Mouse (Mus musculus) forebrain, embryonic 11.5 days (tissue): ENCODE measurements around the gene Poc1b. TPM values are rescaled to one million over a fixed set of nuclear protein-coding genes. Genes with fewer than 3 reads are reported as not detected.
A peak's percentile ranks its signal among the peaks of the same experiment; 100 is the strongest.

Experiments
- ATAC-seq: fragments of 200-750 bp; cut with Nextera tagmentation; replicated peaks from 2 replicates; pipeline ENCODE4 v1.8.0; 2017; ENCODE audit warnings: moderate TSS enrichment; ENCODE audit not compliant: low FRiP score
- DNase-seq: peaks from one replicate; pipeline ENCODE4 v3.0.0-alpha.2; 2017; ENCODE audit warnings: low spot score
- H3K27ac ChIP-seq: fragments of 300-500 bp; sonication (generic); 2 replicates; pipeline ENCODE4 v1.5.1; 2014; ENCODE audit warnings: low read depth, low read length
- H3K27me3 ChIP-seq: fragments of 300-500 bp; sonication (generic); 2 replicates; pipeline ENCODE4 v1.6.1; 2014; ENCODE audit warnings: mild to moderate bottlenecking, low read length, mixed read lengths; ENCODE audit not compliant: control insufficient read depth, insufficient read depth
- H3K36me3 ChIP-seq: fragments of 300-500 bp; sonication (generic); 2 replicates; pipeline ENCODE4 v1.6.1; 2014; ENCODE audit warnings: mild to moderate bottlenecking, low read length, moderate library complexity, mixed read lengths; ENCODE audit not compliant: control insufficient read depth, insufficient read depth
- H3K4me1 ChIP-seq: fragments of 300-500 bp; sonication (generic); replicated peaks from 2 replicates; pipeline ENCODE4 v1.6.1; 2014; ENCODE audit warnings: low read length, mixed read lengths; ENCODE audit not compliant: control insufficient read depth, insufficient read depth
- H3K4me2 ChIP-seq: fragments of 300-500 bp; sonication (generic); 2 replicates; pipeline ENCODE4 v1.6.1; 2014; ENCODE audit warnings: low read depth, mild to moderate bottlenecking, low read length, moderate library complexity, mixed read lengths; ENCODE audit not compliant: severe bottlenecking
- H3K4me3 ChIP-seq: fragments of 300-500 bp; sonication (generic); 2 replicates; pipeline ENCODE4 v1.5.1; 2014; ENCODE audit warnings: low read depth, low read length
- H3K9ac ChIP-seq: fragments of 300-500 bp; sonication (generic); 2 replicates; pipeline ENCODE4 v1.6.1; 2014; ENCODE audit warnings: low read length
- H3K9me3 ChIP-seq: fragments of 300-500 bp; sonication (generic); 2 replicates; pipeline ENCODE4 v1.6.1; 2016; ENCODE audit warnings: low read length, mixed read lengths; ENCODE audit not compliant: control insufficient read depth
- WGBS: fragments of 180-500 bp; shearing (Covaris S2); extraction: QIAGEN DNeasy Blood & Tissue Kit; methylation state at CpG from one replicate; pipeline ENCODE4 v1.1.7; 2014; 5-methylcytosine and 5-hydroxymethylcytosine counted together
- polyA plus RNA-seq: library from polyadenylated mRNA; unstranded; fragments of >200 nt; fragmentation: Nextera tagmentation; extraction: Ambion mirVana; gene quantifications from 2 replicates; pipeline ENCODE4 v1.2.1, GENCODE M21; 2014

Gene Poc1b
- 42.7 and 43.7 TPM in 2 replicates for polyA plus RNA-seq

GRCm38 (mm10) chr10:99106703-99107631 is at the start of gene Poc1b:
Gene Poc1b (plus strand): TSS chr10:99107036.
- H3K36me3 ChIP-seq: peaks cover 3% of the 10 kb centered on the region; the same call in 1 of the 2 replicates

GRCm38 (mm10) chr10:99060588-99060987 is 46.2 kb upstream of the Poc1b start:
- Histone ChIP-seq H3K36me3 (no peaks in the 10 kb centered on the region), H3K9ac (no peak overlapping the region), H3K9me3 (no peaks in the 10 kb centered on the region), H3K4me3 (no peak overlapping the region), H3K27me3 (no peaks in the 10 kb centered on the region), H3K4me2 (no peak overlapping the region), H3K27ac (no peak overlapping the region), H3K4me1 (no peaks in the 10 kb centered on the region)
- 88% methylated on average over 7 of the region's 7 CpGs for WGBS
- DNase-seq: no peak
- no peak for ATAC-seq

More at GRCm38 (mm10) chr10:99106703-99107631, at the start of gene Poc1b:
- H3K9me3 ChIP-seq: no peaks in the 10 kb centered on the region
- H3K9ac ChIP-seq: peak within 1 kb of the TSS; percentile 89
- H3K4me3 ChIP-seq: peak within 1 kb of the TSS; percentile 89
- peak within 1 kb of the TSS; percentile 80 for H3K27ac ChIP-seq
- H3K4me2 ChIP-seq: peak within 1 kb of the TSS; percentile 85
- under 1% methylated on average over 92 of the region's 106 CpGs for WGBS
- H3K27me3 ChIP-seq: no peaks in the 10 kb centered on the region
- ATAC-seq (peak; percentile 95), DNase-seq (peak; percentile 94)
- peaks cover 2% of the 10 kb centered on the region; the same call in 1 of the 2 replicates for H3K4me1 ChIP-seq

GRCm38 (mm10) chr10:99061418-99061817 is 45.4 kb upstream of the Poc1b start:
- no peak for ATAC-seq
- Histone ChIP-seq H3K4me3 (no peak overlapping the region), H3K9ac (no peak overlapping the region), H3K27me3 (no peaks in the 10 kb centered on the region), H3K4me2 (no peak overlapping the region), H3K36me3 (no peaks in the 10 kb centered on the region), H3K4me1 (no peaks in the 10 kb centered on the region), H3K27ac (no peak overlapping the region), H3K9me3 (no peaks in the 10 kb centered on the region)
- WGBS: 94% methylated on average over 10 of the region's 10 CpGs
- no peak for DNase-seq

- ATAC-seq: no peak
- H3K4me3 ChIP-seq: no peak overlapping the region
- H3K27me3 ChIP-seq: no peaks in the 10 kb centered on the region
- 85% methylated on average over 5 of the region's 5 CpGs for WGBS
- H3K4me1 ChIP-seq: no peaks in the 10 kb centered on the region
- no peak for DNase-seq
- no peak overlapping the region for H3K9ac ChIP-seq
- no peaks in the 10 kb centered on the region for H3K9me3 ChIP-seq
- no peaks in the 10 kb centered on the region for H3K36me3 ChIP-seq
- H3K4me2 ChIP-seq: no peak overlapping the region
- no peak overlapping the region for H3K27ac ChIP-seq
Measured at GRCm38 (mm10) chr10:99062546-99062945, 44.3 kb upstream of the Poc1b start.

GRCm38 (mm10) chr10:99076113-99076895 is 30.5 kb upstream of the Poc1b start:
- Histone ChIP-seq H3K9me3 (no peaks in the 10 kb centered on the region), H3K4me3 (no peak overlapping the region), H3K27ac (no peak overlapping the region), H3K4me2 (no peak overlapping the region), H3K9ac (no peak overlapping the region), H3K4me1 (no peaks in the 10 kb centered on the region), H3K36me3 (no peaks in the 10 kb centered on the region), H3K27me3 (no peaks in the 10 kb centered on the region)
- no peak for ATAC-seq
- 83% methylated on average over 18 of the region's 18 CpGs for WGBS
- DNase-seq: peak; percentile 17

- H3K27ac ChIP-seq: no peak overlapping the region
- no peaks in the 10 kb centered on the region for H3K36me3 ChIP-seq
- H3K9me3 ChIP-seq: no peaks in the 10 kb centered on the region
- ATAC-seq (no peak), DNase-seq (peak; percentile 21)
- 83% methylated on average over 2 of the region's 2 CpGs for WGBS
- no peak overlapping the region for H3K9ac ChIP-seq
- H3K4me1 ChIP-seq: no peaks in the 10 kb centered on the region
- H3K4me2 ChIP-seq: no peak overlapping the region
- no peaks in the 10 kb centered on the region for H3K27me3 ChIP-seq
- no peak overlapping the region for H3K4me3 ChIP-seq
Measured at GRCm38 (mm10) chr10:99078621-99079020, 28.2 kb upstream of the Poc1b start.

- ATAC-seq (no peak), DNase-seq (no peak)
- Histone ChIP-seq H3K4me2 (no peak overlapping the region), H3K36me3 (no peaks in the 10 kb centered on the region), H3K27ac (no peak overlapping the region), H3K9ac (no peak overlapping the region), H3K27me3 (no peaks in the 10 kb centered on the region), H3K4me1 (no peaks in the 10 kb centered on the region), H3K9me3 (no peaks in the 10 kb centered on the region), H3K4me3 (no peak overlapping the region)
- 89% methylated on average over 10 of the region's 10 CpGs for WGBS
Measured at GRCm38 (mm10) chr10:99081569-99081990, 25.3 kb upstream of the Poc1b start.

- no peak overlapping the region for H3K9ac ChIP-seq
- H3K4me2 ChIP-seq: no peak overlapping the region
- no peaks in the 10 kb centered on the region for H3K27me3 ChIP-seq
- DNase-seq (no peak), ATAC-seq (no peak)
- no peaks in the 10 kb centered on the region for H3K36me3 ChIP-seq
- no peaks in the 10 kb centered on the region for H3K9me3 ChIP-seq
- no peak overlapping the region for H3K4me3 ChIP-seq
- no peaks in the 10 kb centered on the region for H3K4me1 ChIP-seq
- WGBS: 91% methylated on average over 14 of the region's 14 CpGs
- no peak overlapping the region for H3K27ac ChIP-seq
Measured at GRCm38 (mm10) chr10:99083431-99084003, 23.3 kb upstream of the Poc1b start.
